Mouse (Mus musculus) megakaryocyte, embryonic 14.5 days (primary cell): ENCODE measurements at regions not wholly inside any gene's neighbourhood (a gene's known extent, or its start where the extent isn't known, plus 50 kb on each side); places are given as distances from the start of the nearest gene placed in this dataset.

ENCODE experiments used
- FLI1 ChIP-seq: IDR thresholded peaks from 2 replicates; pipeline ENCODE4 v1.6.1; 2012; ENCODE audit warnings: low read length, inconsistent platforms, mixed read lengths
- GATA1 ChIP-seq: IDR thresholded peaks from 3 replicates; pipeline ENCODE4 v1.6.1; 2012; ENCODE audit warnings: mixed read lengths, low read length, inconsistent platforms, borderline replicate concordance

GRCm38 (mm10) chr3:56698941-56699340 lies 515.4 kb upstream of the Nbea start:
- TF ChIP-seq GATA1 = no peak
- no peak for TF ChIP-seq FLI1
